Mouse (Mus musculus): ENCODE measurements at regions not wholly inside any gene's neighbourhood (a gene's known extent, or its start where the extent isn't known, plus 50 kb on each side); places are given as distances from the start of the nearest gene placed in this dataset.

DNA sequence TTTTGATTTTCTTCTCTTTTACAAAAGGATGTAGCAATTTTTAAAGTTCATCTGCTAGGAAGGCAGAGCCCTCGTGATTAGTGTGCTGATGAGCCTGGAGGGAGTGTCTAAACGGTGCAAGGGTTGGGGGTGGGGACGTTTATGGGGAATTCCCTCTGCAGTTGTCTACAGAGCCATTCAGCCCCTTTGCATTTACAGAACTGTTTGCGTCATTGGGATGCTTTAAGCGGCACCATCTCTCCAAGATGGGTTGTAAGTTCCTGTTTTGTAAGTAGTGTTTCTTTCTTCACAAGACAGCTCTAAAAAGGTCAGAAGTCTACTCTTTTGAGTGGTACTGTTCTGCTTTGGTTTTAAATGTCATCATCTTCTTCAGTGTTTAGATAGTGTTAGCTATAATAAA, 191.1 kb downstream of the Stk31 start:
- TF ChIP-seq CTCF (IDR thresholded peaks at IDR 0.05; ENCODE audit: borderline replicate concordance, insufficient read depth, low read length), result no peak
- no peak for TF ChIP-seq POLR2A (IDR thresholded peaks at IDR 0.05; ENCODE audit: low read depth, low read length)
